Mouse (Mus musculus) kidney, postnatal 4 days (tissue): ENCODE measurements around the gene Shcbp1l.
"Not testable (repeated sequence)": the region's sequence is repeated elsewhere in the genome, so short reads cannot be mapped to it uniquely, and the experiment has no call there.

Experiments
- DNase-seq, 2 experiments: peaks; one replicate each; pipeline ENCODE4 v3.0.0; 2021; ENCODE audit warnings: mixed read lengths in 2 of 2

The Shcbp1l gene

DNA sequence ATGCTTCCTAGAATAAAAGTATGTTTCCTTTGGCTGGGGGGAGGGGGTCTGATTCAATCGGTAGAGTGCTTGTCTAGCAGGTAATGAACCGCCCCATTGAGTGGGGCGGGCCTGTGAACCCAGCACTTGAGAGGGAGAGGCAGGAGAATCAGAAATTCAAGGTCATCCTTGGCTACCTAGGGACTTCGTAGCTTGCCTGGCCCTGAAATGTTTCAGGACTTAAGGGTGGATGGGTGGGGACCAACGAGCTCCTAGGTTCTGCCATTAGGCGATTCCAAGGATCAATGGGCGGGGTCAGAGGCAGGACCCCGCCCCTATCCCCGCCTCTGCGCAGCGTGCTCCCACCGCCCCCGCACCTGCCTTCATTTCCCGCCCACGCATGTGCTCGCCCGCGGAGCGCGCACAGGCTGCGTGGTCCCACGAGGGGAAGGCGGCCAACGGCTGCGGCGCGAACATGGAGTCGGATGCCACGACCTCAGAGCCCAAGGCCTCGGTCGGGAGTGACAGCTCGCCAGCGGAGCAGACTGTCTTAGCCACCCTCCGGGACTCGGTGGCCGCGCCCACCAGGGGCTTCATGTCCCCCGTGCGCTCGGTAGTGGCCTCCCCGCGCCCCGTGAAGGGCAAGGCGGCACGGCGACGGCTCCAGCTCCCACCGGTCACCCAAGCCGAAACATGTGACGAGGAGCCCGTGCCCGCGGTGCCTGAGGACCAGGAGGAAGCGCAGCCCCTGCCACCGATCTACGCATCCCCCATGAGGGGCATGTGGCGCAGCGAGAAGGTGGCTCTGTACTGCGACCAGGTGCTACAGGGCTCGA lies at the start of gene Shcbp1l:
Gene Shcbp1l, plus strand, starts transcription at position 393 of the 815 bp plus-strand sequence.
- peak; percentile 70 to 83 for DNase-seq

DNA sequence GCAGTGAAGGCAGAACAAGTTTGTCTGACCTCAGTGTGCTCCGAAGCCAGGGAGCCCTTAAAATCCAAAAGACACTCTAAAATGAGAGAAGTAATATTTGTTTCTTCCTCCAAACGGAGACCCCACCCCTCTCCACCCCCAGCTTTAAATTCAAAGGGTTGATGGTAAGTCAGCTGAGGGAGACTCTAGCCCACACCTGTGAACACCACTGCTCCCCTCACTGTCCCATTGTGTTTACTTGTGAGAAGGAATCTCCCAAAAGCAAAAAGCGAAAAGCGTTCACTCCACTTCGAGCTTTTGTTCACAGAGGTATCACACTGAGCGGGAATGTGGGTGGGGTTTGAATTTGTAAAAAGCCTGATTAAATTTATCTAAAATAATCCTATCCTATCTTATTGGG lies 48.5 kb upstream of the Shcbp1l start:
- DNase-seq = no peak

DNA sequence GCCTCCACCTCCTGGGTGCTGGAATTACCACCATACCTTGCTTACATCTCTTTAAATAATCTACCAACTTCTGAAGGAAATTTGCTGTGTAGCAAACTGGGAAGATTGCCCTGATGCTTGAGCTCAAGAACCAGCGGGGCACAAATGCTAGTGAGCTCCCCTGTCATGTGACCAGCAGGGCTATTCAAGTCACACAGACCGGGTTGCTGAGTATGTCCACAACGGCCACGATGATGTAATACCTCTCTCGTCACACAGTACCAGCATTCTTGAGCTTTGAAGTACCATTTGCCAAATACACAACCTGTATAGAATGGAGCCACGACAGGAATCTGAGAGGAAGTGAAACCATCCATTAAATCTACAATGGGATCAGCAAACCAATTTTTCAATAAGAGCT lies 46.4 kb upstream of the Shcbp1l start:
- no peak for DNase-seq

DNA sequence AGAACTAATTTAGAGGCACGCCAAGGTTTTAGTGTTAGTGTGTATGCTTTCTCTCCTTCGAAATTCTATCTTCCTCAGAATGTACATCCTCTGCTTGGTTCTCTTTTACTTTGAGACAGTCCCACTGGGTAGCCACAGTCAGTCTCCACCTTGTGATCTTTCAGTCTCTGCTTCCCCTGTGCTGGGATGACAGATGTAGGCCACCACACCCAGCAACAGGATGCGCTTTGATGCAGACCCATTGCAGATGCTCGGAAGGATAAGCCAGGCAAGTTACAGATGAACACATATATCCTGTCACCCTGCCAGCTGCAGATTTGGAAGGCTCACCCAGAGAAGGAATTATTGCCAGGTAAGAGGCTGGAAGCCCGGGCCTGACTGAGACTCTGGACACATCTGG lies 45.1 kb upstream of the Shcbp1l start:
- peak; percentile 8 to 9 for DNase-seq

DNA sequence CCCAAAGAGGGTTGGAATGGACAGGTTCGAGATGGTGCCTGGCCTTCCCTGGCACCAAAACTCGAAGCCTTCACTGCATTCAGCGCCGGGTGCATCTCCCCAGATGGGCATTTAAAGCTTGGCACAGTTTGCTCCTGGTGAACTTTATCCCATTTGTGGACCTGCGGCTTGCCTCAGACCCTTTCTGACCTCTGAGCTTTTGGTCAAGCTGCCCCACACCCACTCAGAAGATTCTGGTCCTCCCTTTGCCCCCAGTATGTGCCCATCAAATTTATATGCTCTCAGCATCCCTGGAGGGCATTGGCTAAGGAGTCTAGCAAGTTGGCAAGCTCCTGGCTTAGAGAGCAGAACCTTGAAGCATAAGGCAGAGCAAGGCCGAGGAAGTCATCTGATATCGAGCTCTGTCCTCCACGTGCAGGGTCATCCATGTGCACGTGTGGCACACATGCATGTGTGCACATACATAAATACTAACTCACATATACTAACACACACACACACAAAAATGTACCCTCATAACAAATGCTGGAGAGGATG lies 44.1 kb upstream of the Shcbp1l start:
- DNase-seq = no peak

DNA sequence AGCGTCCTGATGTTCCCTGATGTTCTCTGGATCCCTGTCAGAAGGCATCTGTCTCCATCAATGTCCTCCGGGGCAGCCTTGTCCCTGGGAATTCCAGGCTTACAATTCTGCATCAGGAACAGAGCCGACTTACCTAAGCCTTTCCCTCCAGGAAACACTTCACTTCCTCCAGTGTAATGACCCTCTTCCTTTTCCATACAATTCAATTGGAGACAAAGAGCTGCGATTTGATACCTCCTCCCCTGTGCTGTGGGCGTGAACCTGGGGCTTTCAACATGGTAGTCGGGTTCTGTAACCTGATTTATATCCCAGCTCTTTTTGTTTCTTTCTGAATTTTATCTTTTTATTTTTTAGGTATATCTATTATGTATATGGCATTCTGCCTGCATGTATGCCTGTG lies 39.9 kb upstream of the Shcbp1l start:
- DNase-seq = peak in 1 of 2 experiments; percentile 37

DNA sequence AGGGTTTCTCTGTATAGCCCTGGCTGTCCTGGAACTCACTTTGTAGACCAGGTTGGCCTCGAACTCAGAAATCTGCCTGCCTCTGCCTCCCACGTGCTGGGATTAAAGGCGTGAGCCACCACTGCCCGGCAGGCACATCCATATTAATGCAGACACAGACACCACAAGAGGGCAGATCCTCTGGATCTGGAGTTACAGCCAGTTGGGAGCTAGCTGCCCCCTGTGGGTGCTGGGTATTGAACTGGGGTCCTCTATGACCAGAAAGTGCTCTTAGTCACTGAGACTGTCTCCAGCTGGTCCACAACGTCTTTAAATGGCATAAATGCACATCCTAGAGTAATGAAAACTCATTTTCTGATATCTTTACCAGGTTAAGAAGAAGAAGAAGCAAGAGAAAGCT lies 39.3 kb upstream of the Shcbp1l start:
- DNase-seq = peak in 1 of 2 experiments; percentile 13

DNA sequence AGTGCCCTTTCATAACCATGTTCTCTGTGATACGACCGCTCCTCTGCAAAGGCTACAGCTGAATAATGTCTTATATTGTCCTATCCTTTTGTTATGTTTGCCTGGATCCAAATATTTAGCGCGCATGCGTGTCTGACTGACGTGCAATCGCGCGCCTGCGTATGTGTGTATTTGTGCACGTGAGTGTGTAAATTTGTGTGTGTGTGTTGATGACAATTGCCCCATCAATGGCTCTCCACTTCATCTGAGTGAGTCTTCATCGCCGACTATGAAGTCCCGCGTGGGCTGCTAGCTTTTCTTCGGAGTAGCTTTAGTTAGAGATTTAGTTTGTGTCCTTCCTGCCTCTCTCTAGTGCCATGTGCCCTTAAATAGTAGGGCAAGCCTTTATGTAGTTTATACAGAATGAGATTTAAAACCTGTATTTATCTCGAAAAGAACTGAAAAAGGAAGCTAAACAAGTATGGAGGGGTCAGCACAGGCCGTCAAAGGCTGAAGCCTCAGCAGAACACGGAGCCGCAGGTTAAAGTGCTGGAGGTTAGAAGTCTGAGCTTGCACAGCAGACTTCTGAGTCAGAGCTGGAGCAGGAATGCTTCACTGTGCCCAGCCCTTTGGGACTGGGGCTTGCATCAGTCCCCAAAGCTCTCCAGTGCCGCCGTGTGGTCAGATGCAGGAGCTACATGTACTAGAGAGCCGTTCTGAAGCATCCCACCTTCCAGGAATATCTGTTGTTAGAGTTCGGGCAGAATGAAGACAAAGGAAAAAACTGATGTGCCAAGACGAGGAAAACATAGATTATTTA lies 38.5 kb upstream of the Shcbp1l start:
- peak; percentile 89 to 91 for DNase-seq

DNA sequence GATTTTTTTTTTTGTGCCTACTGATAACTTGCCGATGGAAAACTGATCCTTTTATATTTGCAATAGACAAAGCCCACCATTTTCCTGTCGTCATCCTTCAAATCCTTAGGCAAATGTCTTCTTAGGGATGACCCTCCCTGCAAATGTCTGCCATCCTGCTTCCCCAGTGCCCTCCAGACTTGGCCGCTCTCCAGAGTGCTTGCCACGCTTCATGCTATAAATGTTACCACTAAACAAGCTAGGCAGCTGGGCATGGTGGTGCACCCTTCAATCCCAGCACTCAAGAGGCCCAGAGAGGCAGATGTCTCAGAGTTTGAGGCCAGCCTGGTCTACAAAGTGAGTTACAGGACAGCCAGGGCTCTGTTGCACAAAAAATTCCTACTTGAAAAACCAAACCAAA lies 29.3 kb upstream of the Shcbp1l start:
- not testable (repeated sequence) for DNase-seq

DNA sequence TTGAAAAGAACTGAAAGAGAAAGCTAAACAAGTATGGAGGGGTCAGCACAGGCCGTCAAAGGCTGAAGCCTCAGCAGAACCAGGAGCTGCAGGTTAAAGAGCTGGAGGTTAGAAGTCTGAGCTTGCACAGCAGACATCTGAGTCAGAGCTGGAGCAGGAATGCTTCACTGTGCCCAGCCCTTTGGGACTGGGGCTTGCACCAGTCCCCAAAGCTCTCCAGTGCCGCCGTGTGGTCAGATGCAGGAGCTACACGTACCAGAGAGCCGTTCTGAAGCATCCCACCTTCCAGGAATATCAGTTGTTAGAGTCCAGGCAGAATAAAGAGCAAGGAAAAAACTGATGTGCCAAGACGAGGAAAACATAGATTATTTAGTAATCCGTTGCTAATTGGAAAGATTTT lies 23.2 kb upstream of the Shcbp1l start:
- DNase-seq = peak; percentile 82 to 84

DNA sequence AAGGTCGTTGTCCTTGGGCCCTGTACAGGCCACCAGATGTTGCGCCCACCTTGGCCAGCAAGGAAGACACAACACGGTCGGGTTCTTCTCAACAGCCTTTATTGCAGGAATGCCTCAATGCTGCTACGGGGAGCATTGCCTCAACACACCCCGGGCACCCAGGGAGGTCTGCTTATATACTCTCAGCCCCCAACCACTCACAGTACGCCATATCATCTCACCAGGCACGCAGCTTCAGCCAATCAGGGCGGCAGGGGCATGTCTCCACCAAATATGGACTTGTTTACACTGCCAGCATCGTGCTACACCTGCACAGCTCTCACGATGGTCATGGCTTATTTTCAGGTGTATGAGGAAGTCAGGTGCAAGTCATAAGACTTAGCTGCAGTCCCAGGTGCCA lies 17.3 kb upstream of the Shcbp1l start:
- not testable (repeated sequence) for DNase-seq

DNA sequence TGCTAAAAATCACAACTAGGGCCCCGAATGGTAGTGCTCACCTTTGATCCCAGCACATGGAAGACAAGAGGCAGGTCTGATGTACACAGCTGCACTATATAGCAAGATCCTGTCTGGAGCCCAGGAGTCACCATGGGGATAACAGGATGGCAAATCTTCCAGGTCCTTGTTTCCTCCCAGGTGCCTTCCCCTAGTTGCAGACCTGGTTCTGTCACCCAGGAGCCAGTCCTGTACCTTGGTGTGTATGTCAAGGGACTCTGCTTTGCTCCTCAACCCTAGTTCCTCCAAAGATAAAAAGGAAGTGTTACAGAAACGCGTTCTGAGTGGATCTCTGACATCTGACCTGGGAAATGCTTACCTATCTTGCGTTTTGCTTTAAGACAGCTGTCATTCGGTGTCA lies 16.7 kb upstream of the Shcbp1l start:
- DNase-seq = not testable (repeated sequence)

DNA sequence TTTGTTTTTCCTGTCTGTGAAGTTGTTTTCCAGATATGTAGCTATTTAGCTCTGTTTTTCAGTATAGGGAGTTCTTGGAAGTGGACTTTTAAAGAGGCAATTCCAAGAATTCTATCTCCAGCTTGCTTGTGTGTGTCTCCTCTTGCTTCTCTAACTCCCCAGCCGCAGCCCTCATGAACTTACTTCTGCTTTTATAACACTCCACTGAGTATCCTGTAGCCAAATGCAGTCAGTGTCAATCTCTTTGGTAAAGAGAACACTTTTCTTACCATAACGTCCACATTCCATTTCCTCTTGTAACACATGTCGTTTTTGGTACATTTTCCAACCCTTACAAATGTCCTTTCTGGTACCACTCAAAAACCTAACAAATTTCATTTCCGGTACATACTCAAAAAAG lies 14.0 kb upstream of the Shcbp1l start:
- not testable (repeated sequence) for DNase-seq

DNA sequence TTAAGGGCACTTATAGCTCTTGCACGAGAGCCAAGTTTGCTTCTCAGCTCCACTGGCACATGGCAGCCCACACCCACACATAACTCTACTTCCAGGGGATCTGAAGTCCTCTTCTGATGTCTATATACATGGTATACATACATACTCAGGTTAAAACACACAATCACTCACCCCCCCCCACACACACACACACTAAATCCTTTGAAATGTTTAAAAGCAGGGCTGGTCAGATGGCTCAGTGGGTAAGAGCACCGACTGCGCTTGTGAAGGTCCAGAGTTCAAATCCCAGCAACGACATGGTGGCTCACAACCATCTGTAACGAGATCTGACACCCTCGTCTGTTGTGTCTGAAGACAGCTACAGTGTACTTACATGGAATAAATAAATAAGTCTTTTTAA lies 13.2 kb upstream of the Shcbp1l start:
- DNase-seq = no peak

DNA sequence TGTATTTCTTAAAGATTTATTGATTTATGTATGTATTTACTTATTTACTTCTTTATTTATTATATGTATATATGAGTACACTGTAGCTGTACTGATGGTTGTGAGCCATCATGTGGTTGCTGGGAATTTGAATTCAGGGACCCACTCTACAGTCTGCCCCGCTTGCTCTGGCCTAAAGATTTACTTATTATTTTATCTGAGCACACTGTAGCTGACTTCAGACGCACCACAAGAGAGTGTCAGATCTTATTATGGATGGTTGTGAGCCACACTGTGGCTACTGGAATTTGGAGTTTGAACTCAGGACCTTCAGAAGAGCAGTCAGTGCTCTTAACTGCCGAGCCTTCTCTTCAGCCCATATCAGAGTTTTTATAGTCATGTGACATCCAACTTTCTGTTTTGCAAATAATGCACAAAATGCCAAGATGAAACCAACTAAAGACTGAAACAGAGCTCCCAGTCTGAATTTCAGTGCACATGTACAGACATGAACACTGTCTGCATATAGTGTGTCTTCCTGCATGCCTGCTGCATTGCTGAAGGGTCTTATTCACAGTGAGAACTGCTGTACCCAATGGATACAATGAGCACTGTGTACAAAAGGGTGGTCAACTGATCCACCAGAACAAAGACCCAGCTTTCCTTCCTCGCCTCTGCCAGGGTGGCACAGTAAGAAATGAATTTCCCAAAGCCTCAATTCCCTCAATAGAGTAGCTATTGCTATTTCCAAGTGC lies 12.1 kb upstream of the Shcbp1l start:
- not testable (repeated sequence) for DNase-seq

DNA sequence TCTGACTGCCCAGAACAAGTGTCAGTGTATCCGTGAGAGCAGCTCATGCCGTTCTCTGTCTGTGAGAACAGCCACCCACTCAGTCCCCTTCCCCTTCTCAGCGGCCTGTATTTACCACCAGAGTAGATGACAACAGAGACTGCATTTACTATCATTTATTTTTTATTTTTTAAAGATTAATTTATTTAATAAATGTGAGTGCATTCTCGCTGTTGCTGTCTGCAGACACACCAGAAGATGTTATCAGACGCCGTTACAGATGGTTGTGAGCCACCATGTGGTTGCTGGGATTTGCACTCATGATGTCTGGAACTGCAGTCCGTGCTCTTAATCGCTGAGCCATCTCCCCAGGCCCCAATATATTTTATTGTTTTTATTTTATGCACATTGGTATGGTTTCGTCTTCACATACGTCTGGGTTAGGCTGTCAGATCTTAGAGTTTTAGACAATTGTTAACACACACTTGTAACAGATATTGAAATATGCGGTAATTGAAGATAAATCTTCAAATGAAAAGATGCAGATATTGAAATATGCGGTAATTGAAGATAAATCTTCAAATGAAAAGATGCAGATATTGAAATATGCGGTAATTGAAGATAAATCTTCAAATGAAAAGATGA lies 11.5 kb upstream of the Shcbp1l start:
- DNase-seq = not testable (repeated sequence)

DNA sequence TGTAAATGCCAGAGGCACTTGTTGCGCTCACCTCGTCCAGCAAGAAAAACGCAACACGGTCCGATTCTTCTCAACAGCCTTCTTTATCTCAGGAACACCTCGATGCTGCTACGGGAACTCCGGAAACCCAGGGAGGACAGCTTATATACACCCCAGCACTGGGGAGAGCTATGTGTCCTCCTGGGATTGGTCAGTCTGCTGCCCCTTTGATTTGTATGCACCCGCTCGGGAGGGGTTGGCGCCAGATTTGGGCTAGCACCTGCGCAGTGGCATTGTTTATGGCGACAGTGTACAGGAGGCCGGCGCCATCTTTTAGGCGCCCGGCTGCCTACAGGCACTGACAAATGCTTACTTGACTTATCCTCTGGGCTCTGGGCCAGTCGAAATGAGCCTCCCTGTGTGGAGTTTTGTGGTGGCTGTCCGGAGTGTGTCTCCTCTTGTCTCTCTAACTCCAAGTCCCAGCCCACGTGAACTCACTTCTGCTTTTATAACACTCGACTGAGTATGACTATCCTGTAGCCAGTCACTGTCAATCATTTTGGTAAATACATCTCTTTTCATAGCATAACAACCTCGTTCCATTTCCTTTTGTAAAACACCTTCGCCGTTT lies 10.7 kb upstream of the Shcbp1l start:
- peak; percentile 18 to 54 for DNase-seq

DNA sequence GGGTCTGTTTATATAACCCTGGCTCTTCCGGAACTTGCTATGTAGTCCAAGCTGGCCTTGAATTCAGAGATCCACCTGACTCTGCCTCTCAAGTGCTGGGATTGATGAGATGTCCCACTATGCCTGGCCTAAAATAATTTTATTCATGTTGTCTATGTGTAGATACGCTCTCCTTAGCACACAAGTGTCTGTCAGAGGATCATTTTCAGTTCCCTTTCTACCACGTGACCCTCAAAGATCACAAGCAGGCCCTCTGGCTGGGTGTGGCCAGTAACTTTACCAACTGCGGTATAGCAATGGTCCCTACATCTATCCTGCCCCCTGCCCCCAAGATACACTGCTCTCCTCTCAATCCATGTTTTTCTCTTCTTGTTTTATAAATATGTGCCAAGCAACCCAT lies 10.0 kb upstream of the Shcbp1l start:
- DNase-seq = peak in 1 of 2 experiments; percentile 27

DNA sequence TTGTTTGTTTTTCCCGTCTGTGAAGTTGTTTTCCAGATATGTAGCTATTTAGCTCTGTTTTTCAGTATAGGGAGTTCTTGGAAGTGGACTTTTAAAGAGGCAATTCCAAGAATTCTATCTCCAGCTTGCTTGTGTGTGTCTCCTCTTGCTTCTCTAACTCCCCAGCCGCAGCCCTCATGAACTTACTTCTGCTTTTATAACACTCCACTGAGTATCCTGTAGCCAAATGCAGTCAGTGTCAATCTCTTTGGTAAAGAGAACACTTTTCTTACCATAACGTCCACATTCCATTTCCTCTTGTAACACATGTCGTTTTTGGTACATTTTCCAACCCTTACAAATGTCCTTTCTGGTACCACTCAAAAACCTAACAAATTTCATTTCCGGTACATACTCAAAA lies 9.2 kb upstream of the Shcbp1l start:
- not testable (repeated sequence) for DNase-seq

DNA sequence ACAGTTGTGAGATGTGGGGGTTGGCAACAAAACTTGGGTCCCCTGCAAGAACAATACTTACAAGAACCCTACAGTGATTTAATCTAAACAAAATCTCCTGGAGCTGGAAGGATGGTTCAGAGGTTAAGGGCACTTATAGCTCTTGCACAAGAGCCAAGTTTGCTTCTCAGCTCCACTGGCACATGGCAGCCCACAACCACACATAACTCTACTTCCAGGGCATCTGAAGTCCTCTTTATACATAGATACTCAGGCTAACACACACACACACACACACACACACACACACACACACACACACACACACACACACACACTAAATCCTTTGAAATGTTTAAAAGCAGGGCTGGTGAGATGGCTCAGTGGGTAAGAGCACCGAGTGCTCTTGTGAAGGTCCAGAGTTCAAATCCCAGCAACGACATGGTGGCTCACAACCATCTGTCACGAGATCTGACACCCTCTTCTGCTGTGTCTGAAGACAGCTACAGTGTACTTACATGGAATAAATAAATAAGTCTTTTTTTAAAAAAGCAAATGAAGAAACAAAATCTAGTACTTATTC lies 8.6 kb upstream of the Shcbp1l start:
- DNase-seq = not testable (repeated sequence)

DNA sequence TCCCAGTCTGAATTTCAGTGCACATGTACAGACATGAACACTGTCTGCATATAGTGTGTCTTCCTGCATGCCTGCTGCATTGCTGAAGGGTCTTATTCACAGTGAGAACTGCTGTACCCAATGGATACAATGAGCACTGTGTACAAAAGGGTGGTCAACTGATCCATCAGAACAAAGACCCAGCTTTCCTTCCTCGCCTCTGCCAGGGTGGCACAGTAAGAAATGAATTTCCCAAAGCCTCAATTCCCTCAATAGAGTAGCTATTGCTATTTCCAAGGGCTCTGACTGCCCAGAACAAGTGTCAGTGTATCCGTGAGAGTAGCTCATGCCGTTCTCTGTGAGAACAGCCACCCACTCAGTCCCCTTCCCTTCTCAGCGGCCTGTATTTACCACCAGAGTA lies 7.2 kb upstream of the Shcbp1l start:
- not testable (repeated sequence) for DNase-seq

DNA sequence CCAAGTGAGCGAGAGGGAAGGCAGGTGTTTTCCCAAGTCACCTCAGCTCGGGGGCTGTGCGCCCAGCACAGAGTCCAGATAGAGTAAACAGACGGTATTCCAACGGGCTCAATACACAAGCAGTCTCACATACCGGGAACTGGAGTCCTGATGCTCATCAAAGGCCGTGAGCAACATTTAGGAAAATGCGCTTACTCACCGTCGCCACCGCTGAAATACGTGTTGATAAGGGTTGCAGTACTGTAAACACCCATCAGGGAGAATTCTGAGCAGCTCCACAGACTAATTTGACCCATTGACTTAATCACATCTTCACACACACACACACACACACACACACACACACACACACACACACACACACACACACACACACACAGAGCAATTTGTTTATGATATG lies 691 bp upstream of the Shcbp1l start:
- peak in 1 of 2 experiments; percentile 14 for DNase-seq
